Comparison of ENCODE assay signal across 8 mouse cellular contexts in the genomic region with DNA sequence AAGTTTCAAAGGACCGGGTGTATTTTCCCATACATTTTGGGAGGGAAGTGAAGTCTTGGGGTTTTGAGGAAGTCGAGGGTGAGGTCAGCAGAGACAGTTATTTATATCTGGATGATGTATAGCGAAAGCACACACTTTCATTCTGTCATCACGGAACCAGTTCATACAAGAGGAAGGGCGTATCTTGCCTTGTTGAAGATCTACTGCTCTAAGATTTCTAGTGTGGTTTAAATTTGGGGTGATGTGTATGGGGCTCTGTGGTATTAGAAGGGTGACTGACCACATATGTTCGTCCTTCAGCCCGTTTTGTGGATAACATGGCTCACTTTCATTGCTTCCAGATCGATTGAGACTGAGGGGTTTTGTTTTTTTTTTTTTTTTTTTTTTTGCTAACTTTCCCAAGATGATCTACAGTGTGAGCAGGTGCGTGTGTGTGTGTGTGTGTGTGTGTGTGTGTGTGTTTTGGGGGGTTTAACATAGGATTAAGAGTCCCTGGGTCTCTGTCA.
DNase-seq lines count a peak whose midpoint lies in the region; ATAC-seq and TF ChIP-seq lines count a peak whose summit lies in the region.

No protein-coding gene starts in this region.

- TF ChIP-seq POLR2A in liver, adult 2 months (IDR thresholded peaks at IDR 0.05; ENCODE audit: extremely low read depth, insufficient read depth, low read length), result no peak
- TF ChIP-seq POLR2A in small intestine, adult 2 months (IDR thresholded peaks at IDR 0.05; ENCODE audit: low read depth, low read length), result no peak

- intact Hi-C loops in gastrocnemius, postnatal 14 days (cut with DNase I; ENCODE audit: low total_unique reads), result no loop called here

- no peak for ATAC-seq in forebrain, embryonic 13.5 days
- no peak for ATAC-seq in liver, embryonic 12.5 days

- H3K9ac ChIP-seq in liver, adult 2 months (ENCODE audit: low read depth, low read length), result no peak overlapping the region
- no peak overlapping the region for H3K9ac ChIP-seq in forebrain, embryonic 13.5 days
- H3K9ac ChIP-seq in liver, embryonic 12.5 days, result no peak overlapping the region

- H3K4me1 ChIP-seq in liver, adult 2 months (ENCODE audit: control insufficient read depth, insufficient read depth, low read length), result peaks cover 10% of the 10 kb centered on the region
- peaks cover 23% of the 10 kb centered on the region for H3K4me1 ChIP-seq in forebrain, embryonic 13.5 days
- H3K4me1 ChIP-seq in liver, embryonic 12.5 days, result peaks cover 18% of the 10 kb centered on the region
- H3K4me1 ChIP-seq in small intestine, adult 2 months (ENCODE audit: control insufficient read depth, insufficient read depth, insufficient read length, low read length), result peaks cover 32% of the 10 kb centered on the region

- no peaks in the 10 kb centered on the region for H3K9me3 ChIP-seq in forebrain, embryonic 13.5 days (replicated peaks)
- no peaks in the 10 kb centered on the region for H3K9me3 ChIP-seq in liver, embryonic 12.5 days (replicated peaks)

- peak; percentile 50 for DNase-seq in liver, adult 2 months (ENCODE audit: extremely low read depth, low read depth, low spot score)
- DNase-seq in liver, result no peak
- DNase-seq in gastrocnemius, postnatal 14 days, result no peak
- DNase-seq in testis, postnatal 10 days (ENCODE audit: low spot score), result no peak
- no peak for DNase-seq in cerebellum, postnatal 36 days

- peak overlapping the region; percentile 40; the same call in 1 of the 2 replicates for H3K27ac ChIP-seq in liver, adult 2 months (replicated peaks; ENCODE audit: insufficient read depth, low read depth, low read length)
- peak overlapping the region; percentile 61; the same call in 1 of the 2 replicates for H3K27ac ChIP-seq in forebrain, embryonic 13.5 days
- H3K27ac ChIP-seq in liver, embryonic 12.5 days, result no peak overlapping the region
- peak overlapping the region; percentile 78 for H3K27ac ChIP-seq in small intestine, adult 2 months (ENCODE audit: insufficient read depth, low read depth, low read length)

- no peaks in the 10 kb centered on the region for H3K36me3 ChIP-seq in liver, adult 2 months (ENCODE audit: control insufficient read depth, insufficient read depth, low read length)
- no peaks in the 10 kb centered on the region for H3K36me3 ChIP-seq in forebrain, embryonic 13.5 days (ENCODE audit: poor library complexity, severe bottlenecking)
- no peaks in the 10 kb centered on the region for H3K36me3 ChIP-seq in liver, embryonic 12.5 days
- no peaks in the 10 kb centered on the region for H3K36me3 ChIP-seq in small intestine, adult 2 months (ENCODE audit: control insufficient read depth, insufficient read depth, low read length)

- H3K27me3 ChIP-seq in liver, adult 2 months (ENCODE audit: control insufficient read depth, insufficient read depth, low read length), result no peaks in the 10 kb centered on the region
- no peaks in the 10 kb centered on the region for H3K27me3 ChIP-seq in forebrain, embryonic 13.5 days
- peaks cover 20% of the 10 kb centered on the region; the same call in 1 of the 2 replicates for H3K27me3 ChIP-seq in liver, embryonic 12.5 days (replicated peaks)
- H3K27me3 ChIP-seq in small intestine, adult 2 months (ENCODE audit: control insufficient read depth, insufficient read depth, low read length), result no peaks in the 10 kb centered on the region

- H3K79me2 ChIP-seq in liver, adult 2 months (ENCODE audit: control insufficient read depth, insufficient read depth, low read length), result no peaks in the 10 kb centered on the region

- no peak overlapping the region for H3K4me2 ChIP-seq in forebrain, embryonic 13.5 days
- peak overlapping the region; percentile 23 for H3K4me2 ChIP-seq in liver, embryonic 12.5 days

- 66% methylated on average over 9 of the region's 9 CpGs for WGBS in liver, adult 2 months
- WGBS in forebrain, embryonic 13.5 days, result 80% methylated on average over 9 of the region's 9 CpGs
- 30% methylated on average over 9 of the region's 9 CpGs for WGBS in liver, embryonic 12.5 days (ENCODE audit: insufficient replicate concordance)
- 35% methylated on average over 9 of the region's 9 CpGs for WGBS in small intestine, adult 2 months

- H3K4me3 ChIP-seq in liver, adult 2 months (ENCODE audit: insufficient read depth, low read depth, low read length), result no peak overlapping the region
- H3K4me3 ChIP-seq in forebrain, embryonic 13.5 days, result no peak overlapping the region
- H3K4me3 ChIP-seq in liver, embryonic 12.5 days, result no peak overlapping the region
- H3K4me3 ChIP-seq in small intestine, adult 2 months (ENCODE audit: low read depth, low read length), result peak overlapping the region; percentile 30; the same call in 1 of the 2 replicates

- no peak for TF ChIP-seq CTCF in liver, adult 2 months (IDR thresholded peaks at IDR 0.05; ENCODE audit: low read depth, low read length)
- no peak for TF ChIP-seq CTCF in small intestine, adult 2 months (IDR thresholded peaks at IDR 0.05; ENCODE audit: extremely low read depth, insufficient read length, insufficient replicate concordance, low read depth, low read length)
